Mouse (Mus musculus) stomach, embryonic 15.5 days (tissue): ENCODE measurements around the gene Tet1. TPM values are rescaled to one million over a fixed set of nuclear protein-coding genes. Genes with fewer than 3 reads are reported as not detected.

Experiments
- ATAC-seq: fragments of 200-750 bp; cut with Nextera tagmentation; 2 replicates; pipeline ENCODE4 v1.8.0; 2017; ENCODE audit warnings: low read depth, moderate number of reproducible peaks, moderate TSS enrichment; ENCODE audit not compliant: insufficient read depth, low FRiP score
- H3K27ac ChIP-seq: fragments of 300-500 bp; sonication (generic); 2 replicates; pipeline ENCODE4 v1.5.1; 2015; ENCODE audit warnings: mild to moderate bottlenecking, inconsistent platforms
- H3K27me3 ChIP-seq: fragments of 300-500 bp; sonication (generic); replicated peaks from 2 replicates; pipeline ENCODE4 v1.6.1; 2015; ENCODE audit warnings: inconsistent platforms
- H3K36me3 ChIP-seq: fragments of 300-500 bp; sonication (generic); 2 replicates; pipeline ENCODE4 v1.6.1; 2015; ENCODE audit warnings: inconsistent platforms
- H3K4me1 ChIP-seq: fragments of 300-500 bp; sonication (generic); 2 replicates; pipeline ENCODE4 v1.6.1; 2015; ENCODE audit warnings: inconsistent platforms
- H3K4me2 ChIP-seq: fragments of 300-500 bp; sonication (generic); 2 replicates; pipeline ENCODE4 v1.6.1; 2015; ENCODE audit warnings: mild to moderate bottlenecking, inconsistent platforms
- H3K4me3 ChIP-seq: fragments of 300-500 bp; sonication (generic); replicated peaks from 2 replicates; pipeline ENCODE4 v1.5.1; 2015; ENCODE audit warnings: inconsistent platforms
- H3K9ac ChIP-seq: fragments of 300-500 bp; sonication (generic); 2 replicates; pipeline ENCODE4 v1.6.1; 2015; ENCODE audit warnings: inconsistent platforms
- H3K9me3 ChIP-seq: fragments of 300-500 bp; sonication (generic); 2 replicates; pipeline ENCODE4 v1.6.1; 2016; ENCODE audit warnings: inconsistent platforms
- WGBS: fragments of 180-500 bp; shearing (Covaris S2); methylation state at CpG from one replicate; pipeline ENCODE4 v1.1.7; 2015; 5-methylcytosine and 5-hydroxymethylcytosine counted together
- polyA plus RNA-seq: library from polyadenylated mRNA; unstranded; fragments of >200 nt; fragmentation: Nextera tagmentation; extraction: Ambion mirVana; gene quantifications from 2 replicates; pipeline ENCODE4 v1.2.1, GENCODE M21; 2015

The Tet1 gene
- polyA plus RNA-seq, 1 experiment from 2014 or later: 17.7 TPM

DNA sequence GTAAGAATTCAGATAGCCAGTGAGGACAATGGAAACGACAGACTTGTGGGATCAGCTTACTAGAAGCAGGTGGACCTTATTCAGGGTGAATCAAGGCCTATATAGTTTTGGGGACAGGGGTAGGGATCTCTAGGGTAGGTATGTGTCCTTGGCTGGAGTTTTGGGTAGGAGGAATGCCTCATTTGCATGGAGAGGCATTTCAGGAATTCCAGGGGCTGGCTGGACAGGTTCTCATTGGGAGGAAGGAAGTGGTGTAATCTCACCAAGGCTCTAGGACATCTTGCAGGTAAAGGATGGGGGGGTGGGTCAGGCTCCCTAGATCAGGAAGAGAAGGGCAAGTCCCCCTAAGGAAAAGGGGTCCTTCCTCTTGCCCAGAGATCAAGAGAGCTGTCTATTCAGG, 6.0 kb downstream of the Tet1 start:
- Histone ChIP-seq H3K36me3 (no peaks in the 10 kb centered on the region), H3K9ac (no peak overlapping the region), H3K4me2 (no peak overlapping the region), H3K4me3 (no peak overlapping the region), H3K27ac (no peak overlapping the region), H3K9me3 (no peaks in the 10 kb centered on the region), H3K27me3 (no peaks in the 10 kb centered on the region), H3K4me1 (no peaks in the 10 kb centered on the region)
- no peak for ATAC-seq
- 40% methylated on average over 1 of the region's 1 CpGs for WGBS

DNA sequence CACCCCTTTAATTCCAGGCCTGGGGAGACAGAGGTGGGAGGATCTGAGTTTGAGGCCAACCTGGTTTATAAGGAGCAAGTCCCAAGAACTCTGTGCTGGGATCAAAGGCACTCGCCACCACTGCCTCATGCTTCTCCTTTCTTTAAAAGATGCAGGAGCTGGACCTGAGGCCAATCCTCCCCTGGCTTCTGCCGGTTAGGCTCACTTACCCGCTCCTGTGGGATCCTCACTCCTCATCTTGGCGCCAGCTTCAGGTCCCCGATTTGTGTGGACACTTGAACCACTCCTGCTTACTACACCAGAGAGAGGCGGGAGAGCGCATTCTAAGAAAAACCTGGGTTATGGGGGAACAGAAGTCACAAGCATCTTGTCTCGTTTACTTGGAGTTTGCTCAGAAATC, 7.0 kb downstream of the Tet1 start:
- H3K27me3 ChIP-seq: no peaks in the 10 kb centered on the region
- no peak overlapping the region for H3K27ac ChIP-seq
- H3K4me2 ChIP-seq: no peak overlapping the region
- ATAC-seq: no peak
- no peaks in the 10 kb centered on the region for H3K36me3 ChIP-seq
- H3K4me1 ChIP-seq: no peaks in the 10 kb centered on the region
- H3K9me3 ChIP-seq: no peaks in the 10 kb centered on the region
- H3K9ac ChIP-seq: no peak overlapping the region
- no peak overlapping the region for H3K4me3 ChIP-seq
- WGBS: 40% methylated on average over 8 of the region's 8 CpGs

DNA sequence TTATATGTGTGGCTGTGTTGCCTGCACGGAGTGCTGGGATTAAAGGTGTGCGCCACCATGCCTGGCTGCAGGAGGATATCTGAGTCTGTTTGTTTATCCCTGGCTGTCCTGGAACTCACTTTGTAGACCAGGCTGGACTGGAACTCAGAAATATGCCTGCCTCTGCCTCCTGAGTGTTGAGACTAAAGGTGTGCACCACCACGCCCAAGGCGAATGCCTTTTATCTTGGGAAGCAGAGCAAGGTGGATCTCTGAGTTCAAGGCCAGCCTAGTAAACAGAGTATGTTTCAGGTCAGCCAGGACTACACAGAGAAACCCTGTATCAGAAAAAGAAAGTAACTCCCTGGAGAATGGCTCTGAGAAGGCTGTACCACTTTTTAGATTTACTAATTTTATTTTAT, 8.7 kb downstream of the Tet1 start:
- Histone ChIP-seq H3K9me3 (no peaks in the 10 kb centered on the region), H3K27me3 (no peaks in the 10 kb centered on the region), H3K9ac (no peak overlapping the region), H3K4me1 (no peaks in the 10 kb centered on the region), H3K4me2 (no peak overlapping the region), H3K4me3 (no peak overlapping the region), H3K27ac (no peak overlapping the region), H3K36me3 (no peaks in the 10 kb centered on the region)
- 94% methylated on average over 4 of the region's 4 CpGs for WGBS
- no peak for ATAC-seq

DNA sequence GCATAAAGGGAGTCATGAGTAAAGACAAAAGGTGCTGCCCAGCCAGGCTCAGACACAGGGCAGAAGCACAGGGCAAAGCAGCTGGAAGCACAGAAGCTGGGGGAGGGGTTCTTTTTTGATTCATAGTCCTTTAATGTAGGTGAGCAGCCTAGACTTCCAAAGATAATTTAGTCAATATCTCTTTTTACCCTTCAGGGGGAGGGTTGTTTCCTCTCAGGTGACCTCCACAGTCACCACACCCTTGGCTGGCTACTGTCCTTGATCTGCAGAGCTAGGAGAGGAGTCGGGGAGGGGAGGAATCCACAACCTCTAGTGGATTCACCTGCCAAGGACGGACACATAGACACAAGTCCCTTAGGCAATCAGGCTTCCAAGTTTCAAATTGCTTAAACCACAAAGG, 10.7 kb downstream of the Tet1 start:
- 74% methylated on average over 2 of the region's 2 CpGs for WGBS
- H3K4me2 ChIP-seq: no peak overlapping the region

DNA sequence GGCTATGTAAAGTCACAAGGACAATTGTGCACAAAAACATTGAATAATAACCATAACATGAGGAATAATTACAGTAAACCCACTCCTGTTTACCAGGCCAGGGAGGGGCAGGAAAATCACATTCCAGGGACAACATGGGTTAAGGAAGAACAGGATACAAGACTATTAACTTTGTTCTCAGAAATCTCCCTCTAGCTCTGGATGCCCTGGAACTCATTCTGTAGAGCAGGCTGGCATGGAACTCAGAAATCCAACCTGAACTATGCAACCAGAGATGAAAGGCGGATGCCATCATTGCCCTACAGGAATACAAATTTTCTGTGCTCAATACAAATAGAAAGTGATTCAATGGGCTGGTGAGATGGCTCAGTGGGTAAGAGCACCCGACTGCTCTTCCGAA, 11.4 kb downstream of the Tet1 start:
- no peak overlapping the region for H3K4me3 ChIP-seq
- WGBS: 96% methylated on average over 3 of the region's 3 CpGs
- H3K4me1 ChIP-seq: no peaks in the 10 kb centered on the region
- H3K4me2 ChIP-seq: no peak overlapping the region
- no peak for ATAC-seq
- H3K36me3 ChIP-seq: no peaks in the 10 kb centered on the region
- no peak overlapping the region for H3K9ac ChIP-seq
- no peak overlapping the region for H3K27ac ChIP-seq
- H3K27me3 ChIP-seq: no peaks in the 10 kb centered on the region
- H3K9me3 ChIP-seq: no peaks in the 10 kb centered on the region

More for the DNA sequence above, 10.7 kb downstream of the Tet1 start:
- Histone ChIP-seq H3K4me3 (no peak overlapping the region), H3K27ac (no peak overlapping the region), H3K9me3 (no peaks in the 10 kb centered on the region), H3K27me3 (no peaks in the 10 kb centered on the region), H3K9ac (no peak overlapping the region), H3K4me1 (no peaks in the 10 kb centered on the region), H3K36me3 (no peaks in the 10 kb centered on the region)
- no peak for ATAC-seq

DNA sequence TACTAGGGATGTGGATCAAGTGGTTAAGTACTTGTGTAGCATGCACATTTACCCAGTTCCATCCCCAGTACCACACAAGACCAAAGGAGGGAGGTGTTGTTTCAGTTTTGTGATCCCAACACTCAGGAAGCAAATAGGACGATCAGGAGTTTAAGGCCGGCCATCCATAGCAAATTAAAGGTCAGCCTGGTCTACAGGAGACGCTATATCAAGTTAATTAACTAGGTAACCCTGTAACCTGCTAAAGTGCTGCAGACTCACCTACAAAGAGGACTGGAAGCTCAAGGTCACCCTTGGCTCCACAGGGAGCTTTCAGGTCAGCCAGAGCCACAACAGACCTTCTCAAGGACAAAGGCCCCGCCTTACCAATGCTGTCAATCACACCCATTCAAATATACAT, 12.0 kb downstream of the Tet1 start:
- Histone ChIP-seq H3K9ac (no peak overlapping the region), H3K4me2 (no peak overlapping the region), H3K27ac (no peak overlapping the region), H3K27me3 (no peaks in the 10 kb centered on the region), H3K4me3 (no peak overlapping the region), H3K9me3 (no peaks in the 10 kb centered on the region), H3K36me3 (no peaks in the 10 kb centered on the region), H3K4me1 (no peaks in the 10 kb centered on the region)
- ATAC-seq: no peak
- WGBS: 70% methylated on average over 4 of the region's 4 CpGs

DNA sequence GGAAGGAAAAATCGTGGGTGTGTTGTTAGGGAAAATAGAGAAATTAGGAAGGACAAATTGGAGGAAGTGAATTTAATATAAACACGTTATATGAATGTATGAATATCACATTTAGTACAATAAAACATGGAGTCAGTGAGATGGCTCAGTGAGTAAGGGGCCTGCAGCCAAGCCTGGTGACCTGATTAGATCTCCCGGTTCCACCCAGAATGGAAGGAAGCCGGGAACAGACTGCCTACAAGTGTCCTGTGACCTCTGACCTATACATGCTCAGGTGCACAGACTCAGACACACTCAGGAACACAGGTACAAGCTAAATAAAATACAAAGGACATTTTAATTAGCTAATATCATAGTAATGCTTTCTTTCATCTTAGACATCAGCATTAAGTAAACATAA, 12.8 kb downstream of the Tet1 start:
- no peaks in the 10 kb centered on the region for H3K9me3 ChIP-seq
- no peak overlapping the region for H3K9ac ChIP-seq
- no peak for ATAC-seq
- no peaks in the 10 kb centered on the region for H3K36me3 ChIP-seq
- H3K4me1 ChIP-seq: no peaks in the 10 kb centered on the region
- no peaks in the 10 kb centered on the region for H3K27me3 ChIP-seq
- H3K27ac ChIP-seq: no peak overlapping the region
- no peak overlapping the region for H3K4me3 ChIP-seq
- H3K4me2 ChIP-seq: no peak overlapping the region
- 62% methylated on average over 4 of the region's 4 CpGs for WGBS

DNA sequence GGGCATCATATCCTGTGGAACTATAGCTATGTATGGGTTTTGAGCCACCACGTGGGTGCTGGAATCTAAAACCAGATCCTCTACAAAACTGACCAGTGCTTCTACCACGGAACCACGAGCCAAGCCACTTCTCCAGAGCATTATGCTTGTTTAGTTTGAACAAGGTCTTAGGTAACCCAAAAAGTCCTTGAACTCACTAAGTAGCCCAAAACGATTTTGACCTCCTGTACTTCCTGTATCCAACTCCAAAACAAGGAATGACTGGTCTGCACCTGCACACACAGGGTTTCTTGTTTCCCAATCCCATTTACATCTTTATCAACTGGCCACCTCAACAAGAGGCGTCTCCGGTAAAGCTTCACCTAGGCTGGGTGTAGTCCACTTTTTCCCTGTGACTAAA, 13.4 kb downstream of the Tet1 start:
- no peaks in the 10 kb centered on the region for H3K36me3 ChIP-seq
- no peak for ATAC-seq
- H3K4me2 ChIP-seq: no peak overlapping the region
- no peaks in the 10 kb centered on the region for H3K4me1 ChIP-seq
- no peaks in the 10 kb centered on the region for H3K27me3 ChIP-seq
- no peak overlapping the region for H3K27ac ChIP-seq
- 74% methylated on average over 6 of the region's 6 CpGs for WGBS
- no peaks in the 10 kb centered on the region for H3K9me3 ChIP-seq
- no peak overlapping the region for H3K9ac ChIP-seq
- H3K4me3 ChIP-seq: no peak overlapping the region

DNA sequence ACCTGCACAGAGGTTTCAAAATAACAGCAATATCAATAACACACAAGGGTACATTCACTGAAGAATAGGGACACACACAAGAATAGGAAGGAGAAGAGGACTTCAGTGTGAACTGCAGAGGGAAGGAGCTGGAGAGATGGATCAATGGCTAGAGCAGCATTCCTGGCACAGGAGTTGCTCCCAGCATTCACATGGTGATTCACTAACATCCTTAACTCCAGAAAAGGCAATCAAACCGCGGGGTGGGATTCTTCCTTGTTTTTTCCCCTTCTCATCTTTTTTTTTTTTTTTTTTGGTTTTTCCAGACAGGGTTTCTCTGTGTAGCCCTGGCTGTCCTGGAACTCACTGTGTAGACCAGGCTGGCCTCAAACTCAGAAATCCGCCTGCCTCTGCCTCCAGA, 14.3 kb downstream of the Tet1 start:
- Histone ChIP-seq H3K27ac (no peak overlapping the region), H3K4me1 (no peaks in the 10 kb centered on the region), H3K9me3 (no peaks in the 10 kb centered on the region), H3K4me2 (no peak overlapping the region), H3K27me3 (no peaks in the 10 kb centered on the region), H3K36me3 (no peaks in the 10 kb centered on the region), H3K4me3 (no peak overlapping the region), H3K9ac (no peak overlapping the region)
- no peak for ATAC-seq
- 72% methylated on average over 3 of the region's 3 CpGs for WGBS

DNA sequence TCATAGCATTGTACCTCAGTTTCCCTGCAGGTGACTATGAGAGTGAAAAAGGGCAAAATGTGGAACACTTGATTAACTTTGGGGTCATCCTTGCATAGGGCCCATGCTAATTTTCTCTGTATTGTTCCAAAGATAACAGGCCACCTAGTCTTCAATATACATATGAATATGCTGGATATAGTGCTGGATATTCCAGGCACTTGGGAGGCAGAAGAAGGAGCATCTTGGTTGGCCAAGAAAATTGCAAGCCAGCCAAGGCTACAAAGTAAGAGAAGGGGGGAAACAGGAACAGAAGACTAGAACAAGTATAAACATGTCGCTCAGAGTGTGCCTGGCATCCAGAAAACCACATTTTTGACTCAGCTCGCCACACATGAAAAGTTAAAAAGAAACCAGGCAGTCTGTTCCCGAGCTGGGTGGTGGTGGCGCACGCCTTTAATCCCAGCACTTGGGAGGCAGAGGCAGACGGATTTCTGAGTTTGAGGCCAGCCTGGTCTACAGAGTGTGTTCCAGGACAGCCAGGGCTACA, 15.4 kb downstream of the Tet1 start:
- H3K4me2 ChIP-seq: no peak overlapping the region
- no peak overlapping the region for H3K9ac ChIP-seq
- no peaks in the 10 kb centered on the region for H3K9me3 ChIP-seq
- no peaks in the 10 kb centered on the region for H3K4me1 ChIP-seq
- H3K27me3 ChIP-seq: no peaks in the 10 kb centered on the region
- no peaks in the 10 kb centered on the region for H3K36me3 ChIP-seq
- no peak overlapping the region for H3K27ac ChIP-seq
- ATAC-seq: no peak
- WGBS: 56% methylated on average over 6 of the region's 6 CpGs
- H3K4me3 ChIP-seq: no peak overlapping the region

DNA sequence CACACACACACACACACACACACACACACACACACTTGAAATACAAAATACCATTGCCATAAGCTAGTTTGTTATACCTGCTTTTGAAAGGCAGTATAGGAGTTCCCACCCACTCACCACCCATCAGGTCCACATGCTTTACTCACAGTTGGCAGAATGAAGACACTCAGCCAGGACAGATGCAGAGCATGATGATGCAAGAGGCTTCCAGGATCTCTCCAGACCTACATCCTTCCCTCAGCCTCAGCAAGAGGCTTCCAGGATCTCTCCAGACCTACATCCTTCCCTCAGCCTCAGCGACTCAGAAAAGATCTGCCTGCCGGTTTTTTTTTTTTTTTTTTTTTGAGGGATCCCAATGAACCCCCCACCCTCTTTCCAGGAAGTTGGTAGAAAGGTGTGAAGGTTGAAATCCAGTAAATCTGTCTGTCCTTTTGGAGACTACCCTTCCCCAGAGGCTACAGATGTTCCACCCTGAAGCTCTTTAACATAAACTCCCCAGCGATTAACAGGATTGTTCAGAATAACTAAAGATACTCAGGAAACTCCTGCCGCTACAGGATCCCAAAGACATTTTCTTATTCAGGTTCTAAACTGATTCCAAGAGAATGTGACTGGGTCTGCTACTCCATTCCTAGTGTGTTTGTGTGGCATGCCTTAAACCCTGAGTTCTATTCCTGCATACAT, 16.1 kb downstream of the Tet1 start:
- H3K4me3 ChIP-seq: no peak overlapping the region
- H3K4me1 ChIP-seq: no peaks in the 10 kb centered on the region
- H3K9ac ChIP-seq: no peak overlapping the region
- no peaks in the 10 kb centered on the region for H3K9me3 ChIP-seq
- no peak overlapping the region for H3K4me2 ChIP-seq
- H3K36me3 ChIP-seq: no peaks in the 10 kb centered on the region
- no peaks in the 10 kb centered on the region for H3K27me3 ChIP-seq
- no peak for ATAC-seq
- WGBS: 34% methylated on average over 4 of the region's 4 CpGs
- H3K27ac ChIP-seq: no peak overlapping the region

DNA sequence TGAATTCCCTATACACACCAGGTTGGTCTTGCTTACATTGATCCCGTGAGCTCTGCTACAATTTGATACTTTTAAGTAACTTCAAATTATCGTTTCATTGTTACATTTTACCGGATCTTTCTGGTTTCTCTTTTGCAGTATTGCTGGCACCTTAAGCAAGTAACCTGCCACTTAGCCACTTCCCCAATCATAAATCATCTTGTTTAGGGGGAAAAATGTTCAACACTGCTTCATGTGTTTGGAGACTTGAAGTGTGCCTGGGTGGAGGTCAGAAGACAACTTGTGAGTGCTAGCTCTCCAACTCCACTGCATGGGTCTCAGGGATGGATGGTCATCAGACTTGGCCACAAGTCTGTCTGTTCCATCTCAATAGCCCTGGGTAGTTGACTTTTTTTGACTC, 17.8 kb downstream of the Tet1 start:
- Histone ChIP-seq H3K9ac (no peak overlapping the region), H3K36me3 (no peaks in the 10 kb centered on the region), H3K4me1 (no peaks in the 10 kb centered on the region), H3K9me3 (no peaks in the 10 kb centered on the region), H3K4me3 (no peak overlapping the region), H3K27me3 (no peaks in the 10 kb centered on the region), H3K27ac (no peak overlapping the region), H3K4me2 (no peak overlapping the region)
- no peak for ATAC-seq
- 75% methylated on average over 3 of the region's 3 CpGs for WGBS
